Mouse (Mus musculus): ENCODE data around the gene Il19. TPM values are rescaled to one million over a fixed set of nuclear protein-coding genes. Genes with fewer than 3 reads are reported as not detected.

The Il19 gene
- polyA plus RNA-seq, 1 experiment from 2014 or later: not detected

GRCm38 (mm10) chr1:130941801-130942200 is 1.9 kb upstream of the Il19 start:
- 21% methylated on average over 3 of the region's 3 CpGs for WGBS
- ATAC-seq (ENCODE audit: insufficient number of reproducible peaks, insufficient read depth, low FRiP score, low read depth): no peak

GRCm38 (mm10) chr1:130938192-130938591 is 1.7 kb downstream of the Il19 start:
- Histone ChIP-seq H3K4me2 (ENCODE audit: low read length) (no peak overlapping the region), H3K4me1 (ENCODE audit: control insufficient read depth in 2 of 2, insufficient read depth in 2 of 2, low read length in 2 of 2) (no peaks in the 10 kb centered on the region; a peak in 1 of 4 replicates), H3K27me3 (ENCODE audit: control insufficient read depth, insufficient read depth, low read length) (no peaks in the 10 kb centered on the region), H3K27ac (replicated peaks in 1 of 2; ENCODE audit: control insufficient read depth in 1 of 2, insufficient read depth in 1 of 2, low read depth in 2 of 2, low read length in 2 of 2) (no peak overlapping the region), H3K9ac (ENCODE audit: low read length) (no peak overlapping the region), H3K36me3 (ENCODE audit: control insufficient read depth, insufficient read depth, low read length) (no peaks in the 10 kb centered on the region), H3K9me3 (ENCODE audit: control insufficient read depth, low read length) (no peaks in the 10 kb centered on the region), H3K4me3 (ENCODE audit: control insufficient read depth in 1 of 2, insufficient read depth in 1 of 2, low read depth in 1 of 2, low read length in 2 of 2) (no peak overlapping the region)
- 86% methylated on average over 7 of the region's 7 CpGs for WGBS
- ATAC-seq (ENCODE audit: insufficient number of reproducible peaks, insufficient read depth, low FRiP score, low read depth): no peak

More at GRCm38 (mm10) chr1:130941801-130942200, 1.9 kb upstream of the Il19 start:
- Histone ChIP-seq H3K4me2 (ENCODE audit: low read length) (no peak overlapping the region), H3K27ac (replicated peaks in 1 of 2; ENCODE audit: control insufficient read depth in 1 of 2, insufficient read depth in 1 of 2, low read depth in 2 of 2, low read length in 2 of 2) (no peak overlapping the region), H3K4me1 (ENCODE audit: control insufficient read depth in 2 of 2, insufficient read depth in 2 of 2, low read length in 2 of 2) (no peaks in the 10 kb centered on the region; a peak in 1 of 4 replicates), H3K9me3 (ENCODE audit: control insufficient read depth, low read length) (no peaks in the 10 kb centered on the region), H3K4me3 (ENCODE audit: control insufficient read depth in 1 of 2, insufficient read depth in 1 of 2, low read depth in 1 of 2, low read length in 2 of 2) (no peak overlapping the region), H3K27me3 (ENCODE audit: control insufficient read depth, insufficient read depth, low read length) (no peaks in the 10 kb centered on the region), H3K9ac (ENCODE audit: low read length) (no peak overlapping the region), H3K36me3 (ENCODE audit: control insufficient read depth, insufficient read depth, low read length) (no peaks in the 10 kb centered on the region)

GRCm38 (mm10) chr1:130937170-130937569 is 2.7 kb downstream of the Il19 start:
- no peak overlapping the region for H3K9ac ChIP-seq (ENCODE audit: low read length)
- H3K27me3 ChIP-seq (ENCODE audit: control insufficient read depth, insufficient read depth, low read length): no peaks in the 10 kb centered on the region
- H3K4me2 ChIP-seq (ENCODE audit: low read length): no peak overlapping the region
- H3K9me3 ChIP-seq (ENCODE audit: control insufficient read depth, low read length): no peaks in the 10 kb centered on the region
- no peak for ATAC-seq (ENCODE audit: insufficient number of reproducible peaks, insufficient read depth, low FRiP score, low read depth)
- H3K4me1 ChIP-seq (ENCODE audit: control insufficient read depth in 2 of 2, insufficient read depth in 2 of 2, low read length in 2 of 2): no peaks in the 10 kb centered on the region; a peak in 1 of 4 replicates
- no peaks in the 10 kb centered on the region for H3K36me3 ChIP-seq (ENCODE audit: control insufficient read depth, insufficient read depth, low read length)
- no peak overlapping the region for H3K27ac ChIP-seq (replicated peaks in 1 of 2; ENCODE audit: control insufficient read depth in 1 of 2, insufficient read depth in 1 of 2, low read depth in 2 of 2, low read length in 2 of 2)
- no peak overlapping the region for H3K4me3 ChIP-seq (ENCODE audit: control insufficient read depth in 1 of 2, insufficient read depth in 1 of 2, low read depth in 1 of 2, low read length in 2 of 2)
- 85% methylated on average over 4 of the region's 4 CpGs for WGBS

GRCm38 (mm10) chr1:130936351-130936750 is 3.6 kb downstream of the Il19 start:
- H3K27me3 ChIP-seq (ENCODE audit: control insufficient read depth, insufficient read depth, low read length): no peaks in the 10 kb centered on the region
- H3K27ac ChIP-seq (replicated peaks in 1 of 2; ENCODE audit: control insufficient read depth in 1 of 2, insufficient read depth in 1 of 2, low read depth in 2 of 2, low read length in 2 of 2): no peak overlapping the region
- no peaks in the 10 kb centered on the region for H3K4me1 ChIP-seq (ENCODE audit: control insufficient read depth in 2 of 2, insufficient read depth in 2 of 2, low read length in 2 of 2)
- no peak for ATAC-seq (ENCODE audit: insufficient number of reproducible peaks, insufficient read depth, low FRiP score, low read depth)
- no peak overlapping the region for H3K4me2 ChIP-seq (ENCODE audit: low read length)
- no peak overlapping the region for H3K9ac ChIP-seq (ENCODE audit: low read length)
- H3K9me3 ChIP-seq (ENCODE audit: control insufficient read depth, low read length): no peaks in the 10 kb centered on the region
- no peaks in the 10 kb centered on the region for H3K36me3 ChIP-seq (ENCODE audit: control insufficient read depth, insufficient read depth, low read length)
- H3K4me3 ChIP-seq (ENCODE audit: control insufficient read depth in 1 of 2, insufficient read depth in 1 of 2, low read depth in 1 of 2, low read length in 2 of 2): no peak overlapping the region
- 62% methylated on average over 6 of the region's 6 CpGs for WGBS

GRCm38 (mm10) chr1:130926484-130926883 is 13.4 kb downstream of the Il19 start:
- Histone ChIP-seq H3K36me3 (ENCODE audit: control insufficient read depth, insufficient read depth, low read length) (no peaks in the 10 kb centered on the region), H3K4me3 (ENCODE audit: control insufficient read depth in 1 of 2, insufficient read depth in 1 of 2, low read depth in 1 of 2, low read length in 2 of 2) (no peak overlapping the region), H3K9ac (ENCODE audit: low read length) (no peak overlapping the region), H3K4me2 (ENCODE audit: low read length) (no peak overlapping the region), H3K4me1 (ENCODE audit: control insufficient read depth in 2 of 2, insufficient read depth in 2 of 2, low read length in 2 of 2) (no peaks in the 10 kb centered on the region), H3K27ac (replicated peaks in 1 of 2; ENCODE audit: control insufficient read depth in 1 of 2, insufficient read depth in 1 of 2, low read depth in 2 of 2, low read length in 2 of 2) (no peak overlapping the region), H3K9me3 (ENCODE audit: control insufficient read depth, low read length) (no peaks in the 10 kb centered on the region), H3K27me3 (ENCODE audit: control insufficient read depth, insufficient read depth, low read length) (no peaks in the 10 kb centered on the region)
- ATAC-seq (ENCODE audit: insufficient number of reproducible peaks, insufficient read depth, low FRiP score, low read depth): no peak

GRCm38 (mm10) chr1:130918323-130918980 is 21.5 kb downstream of the Il19 start:
- Histone ChIP-seq H3K9me3 (ENCODE audit: control insufficient read depth, low read length) (no peaks in the 10 kb centered on the region), H3K36me3 (ENCODE audit: control insufficient read depth, insufficient read depth, low read length) (no peaks in the 10 kb centered on the region), H3K4me1 (ENCODE audit: control insufficient read depth in 2 of 2, insufficient read depth in 2 of 2, low read length in 2 of 2) (no peaks in the 10 kb centered on the region), H3K4me2 (ENCODE audit: low read length) (no peak overlapping the region), H3K9ac (ENCODE audit: low read length) (no peak overlapping the region), H3K4me3 (ENCODE audit: control insufficient read depth in 1 of 2, insufficient read depth in 1 of 2, low read depth in 1 of 2, low read length in 2 of 2) (no peak overlapping the region), H3K27me3 (ENCODE audit: control insufficient read depth, insufficient read depth, low read length) (no peaks in the 10 kb centered on the region), H3K27ac (replicated peaks in 1 of 2; ENCODE audit: control insufficient read depth in 1 of 2, insufficient read depth in 1 of 2, low read depth in 2 of 2, low read length in 2 of 2) (no peak overlapping the region)
- ATAC-seq (ENCODE audit: insufficient number of reproducible peaks, insufficient read depth, low FRiP score, low read depth): no peak
- WGBS: 20% methylated on average over 1 of the region's 1 CpGs

- Histone ChIP-seq H3K4me2 (ENCODE audit: low read length) (no peak within 1 kb of the TSS), H3K9ac (ENCODE audit: low read length) (no peak within 1 kb of the TSS), H3K4me1 (ENCODE audit: control insufficient read depth in 2 of 2, insufficient read depth in 2 of 2, low read length in 2 of 2) (no peaks in the 10 kb centered on the region), H3K9me3 (ENCODE audit: control insufficient read depth, low read length) (no peaks in the 10 kb centered on the region), H3K36me3 (ENCODE audit: control insufficient read depth, insufficient read depth, low read length) (no peaks in the 10 kb centered on the region), H3K27me3 (ENCODE audit: control insufficient read depth, insufficient read depth, low read length) (no peaks in the 10 kb centered on the region), H3K27ac (replicated peaks in 1 of 2; ENCODE audit: control insufficient read depth in 1 of 2, insufficient read depth in 1 of 2, low read depth in 2 of 2, low read length in 2 of 2) (no peak within 1 kb of the TSS), H3K4me3 (ENCODE audit: control insufficient read depth in 1 of 2, insufficient read depth in 1 of 2, low read depth in 1 of 2, low read length in 2 of 2) (no peak within 1 kb of the TSS)
- ATAC-seq (ENCODE audit: insufficient number of reproducible peaks, insufficient read depth, low FRiP score, low read depth): no peak
- 84% methylated on average over 12 of the region's 12 CpGs for WGBS
Measured at GRCm38 (mm10) chr1:130911401-130912010, 28.4 kb downstream of the Il19 start, which contains the start of gene Il20. TSS of gene Il20 (minus strand) at chr1:130911451.
